Mouse (Mus musculus): ENCODE data around the gene Samd8.
A peak's percentile ranks its signal among the peaks of the same experiment; 100 is the strongest.

Gene Samd8

DNA sequence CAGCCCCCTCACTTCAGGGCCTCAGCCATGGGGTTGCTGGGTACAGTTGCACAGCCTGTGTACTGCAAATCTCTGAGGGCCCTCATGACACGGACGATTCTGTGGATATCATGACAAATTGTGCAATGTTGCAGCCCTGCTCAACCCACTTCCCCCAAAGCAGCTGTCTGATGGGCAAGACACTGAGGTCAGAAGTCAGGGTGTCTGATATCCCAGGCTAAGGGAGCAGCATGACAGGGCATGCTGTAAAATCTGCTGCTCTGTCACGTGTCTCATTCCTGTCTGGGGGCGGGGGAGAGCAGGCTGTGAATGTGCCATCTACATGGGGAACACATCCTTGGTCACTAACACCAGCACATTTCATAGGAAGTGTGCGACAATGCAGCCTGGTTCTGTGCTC, 5.2 kb upstream of the Samd8 start:
- no peak for DNase-seq (ENCODE audit: low read depth, low spot score)

DNA sequence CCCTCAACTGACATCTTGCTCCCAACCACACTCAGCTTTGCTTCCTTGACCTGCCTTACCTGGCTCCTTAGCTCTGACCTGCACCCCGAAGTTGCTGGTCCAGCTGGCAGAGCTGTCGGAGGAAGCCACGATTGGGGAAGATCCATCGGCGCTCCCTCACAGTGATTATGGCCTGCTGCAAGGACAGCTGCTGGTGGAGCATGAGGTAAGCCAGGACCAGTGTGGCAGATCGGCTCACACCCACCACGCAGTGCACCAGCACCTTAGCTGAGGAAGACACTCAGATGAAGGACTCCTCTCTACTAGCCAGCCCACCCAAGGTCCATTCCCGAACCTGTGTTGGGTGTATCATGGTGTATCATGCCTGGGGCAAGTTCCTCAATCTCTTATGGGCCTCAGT, 4.1 kb upstream of the Samd8 start:
- no peak for DNase-seq (ENCODE audit: low read depth, low spot score)

DNA sequence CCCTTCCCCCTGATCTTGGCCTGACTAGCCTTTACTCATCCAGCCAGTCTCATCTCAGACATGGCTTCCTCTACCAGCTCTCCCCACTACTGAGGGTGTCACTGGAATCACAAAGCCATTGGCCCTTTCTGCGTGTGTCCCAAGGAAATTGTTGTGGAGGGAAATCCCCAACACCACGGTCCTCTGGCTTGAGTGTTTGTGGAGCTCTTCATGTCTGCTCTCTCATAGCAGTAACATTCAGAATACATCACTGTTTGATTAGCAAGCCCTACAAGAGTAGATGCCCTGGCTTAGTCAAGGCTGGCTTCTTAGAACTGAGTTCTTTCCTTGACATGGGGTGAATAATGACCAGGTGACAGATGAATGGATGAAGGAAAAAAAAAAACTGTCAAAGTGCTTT, 3.5 kb upstream of the Samd8 start:
- no peak for DNase-seq (ENCODE audit: low read depth, low spot score)

DNA sequence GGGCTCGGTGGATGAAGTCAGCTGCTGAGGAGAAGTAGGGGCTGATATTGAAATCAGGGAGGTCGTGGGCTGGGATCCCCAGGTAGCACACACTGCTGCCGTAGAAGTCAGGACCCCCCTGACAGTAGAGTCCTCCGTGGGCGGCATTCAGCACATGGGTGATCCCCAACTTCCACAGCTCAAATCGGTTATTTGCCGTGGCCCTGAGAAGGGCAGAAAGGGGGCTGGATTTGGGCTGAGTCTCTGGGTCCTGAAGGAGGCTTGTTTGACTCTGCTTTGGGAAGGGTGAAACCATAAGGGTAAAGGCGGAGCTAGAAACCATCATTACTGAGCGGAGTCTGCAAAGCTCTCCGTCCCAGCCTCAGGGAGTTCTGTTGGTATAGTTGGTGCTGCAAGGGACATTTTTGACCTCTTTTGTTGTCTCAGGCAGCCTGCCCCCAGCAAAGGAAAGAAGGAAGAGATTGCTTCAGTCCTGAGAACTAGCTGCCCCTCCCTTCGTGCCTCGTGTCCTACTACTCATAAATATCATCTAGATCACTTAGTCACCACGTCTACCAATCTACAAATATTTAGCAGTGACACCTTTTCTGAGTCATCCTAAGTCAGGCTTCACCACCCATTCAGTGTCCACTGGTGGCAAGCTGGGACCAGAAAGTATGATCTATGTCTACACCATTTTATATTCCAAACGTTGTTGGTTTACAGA, 2.7 kb upstream of the Samd8 start:
- DNase-seq (ENCODE audit: low read depth, low spot score) = no peak

DNA sequence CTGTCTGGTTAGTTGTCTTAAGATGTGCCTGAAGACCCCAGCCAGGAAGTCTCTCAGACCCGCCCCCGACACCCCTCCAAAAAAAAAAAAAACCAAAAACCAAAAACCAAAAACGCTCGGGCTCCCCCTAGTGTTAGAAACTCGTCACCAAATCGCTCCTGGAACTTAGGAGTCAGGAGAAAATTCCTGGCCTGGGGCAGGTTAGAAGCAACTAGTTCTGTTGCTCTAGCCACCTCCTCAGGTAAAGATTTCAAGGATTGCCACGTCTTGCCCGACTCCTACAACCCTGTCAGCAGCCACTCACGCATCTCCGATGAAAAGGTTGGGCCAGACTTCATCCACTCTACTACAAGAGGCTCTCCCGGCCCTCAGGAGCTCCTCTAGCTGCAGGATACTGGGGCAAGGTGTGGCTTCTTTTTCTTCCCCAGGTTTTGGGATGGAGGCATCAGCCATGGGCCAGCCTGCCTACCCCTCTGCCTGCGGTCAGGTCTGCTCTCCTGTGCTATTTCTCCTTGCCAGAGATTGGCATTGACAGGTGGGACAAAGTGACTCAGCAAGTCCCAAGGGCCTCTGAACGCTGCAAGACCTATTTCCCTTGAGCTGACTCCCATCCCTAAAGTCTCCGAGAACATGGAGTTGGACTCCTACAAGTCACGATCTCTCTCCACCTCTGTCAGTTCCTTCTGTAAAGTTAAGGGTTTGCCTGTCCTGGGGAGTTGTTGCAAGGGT, 2.0 kb upstream of the Samd8 start:
- no peak for DNase-seq (ENCODE audit: low read depth, low spot score)

DNA sequence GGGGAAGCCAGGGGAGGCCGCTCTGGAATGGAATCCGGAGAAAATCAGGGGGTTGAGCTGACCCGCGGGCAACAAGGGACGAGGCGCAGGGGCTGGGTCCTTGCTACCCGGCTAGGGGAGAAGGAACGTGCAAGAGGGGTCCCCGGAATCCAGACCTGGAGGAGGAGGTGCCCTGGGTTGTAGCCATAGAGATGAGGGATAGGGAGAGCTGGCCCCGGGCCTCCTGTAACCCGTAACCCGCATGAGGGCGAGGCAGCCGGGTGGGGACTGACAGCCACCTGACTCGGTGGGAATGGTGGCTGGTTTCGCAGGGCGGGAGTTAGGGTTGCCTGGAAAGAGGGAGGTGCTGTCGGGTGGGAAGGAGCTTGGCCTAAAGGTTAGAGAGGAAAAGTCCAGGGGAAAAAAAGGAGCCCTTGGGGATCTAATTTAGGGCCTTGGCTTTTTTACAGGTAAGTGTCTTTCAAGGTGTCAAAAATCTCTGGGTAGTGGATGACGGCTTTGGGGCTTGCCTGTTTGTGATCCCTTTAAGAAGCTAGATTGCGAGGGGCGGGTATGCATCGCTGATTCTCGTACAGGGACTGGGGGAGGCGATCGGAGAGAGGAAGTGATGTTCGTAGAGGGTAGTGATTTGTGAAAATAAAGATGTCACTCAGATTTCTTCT, 681 bp downstream of the Samd8 start, which contains the start of gene Dusp13:
TSS of gene Dusp13 (minus strand) at position 301 of the 662 bp plus-strand sequence.
- DNase-seq (ENCODE audit: low read depth, low spot score) = peak; percentile 56

DNA sequence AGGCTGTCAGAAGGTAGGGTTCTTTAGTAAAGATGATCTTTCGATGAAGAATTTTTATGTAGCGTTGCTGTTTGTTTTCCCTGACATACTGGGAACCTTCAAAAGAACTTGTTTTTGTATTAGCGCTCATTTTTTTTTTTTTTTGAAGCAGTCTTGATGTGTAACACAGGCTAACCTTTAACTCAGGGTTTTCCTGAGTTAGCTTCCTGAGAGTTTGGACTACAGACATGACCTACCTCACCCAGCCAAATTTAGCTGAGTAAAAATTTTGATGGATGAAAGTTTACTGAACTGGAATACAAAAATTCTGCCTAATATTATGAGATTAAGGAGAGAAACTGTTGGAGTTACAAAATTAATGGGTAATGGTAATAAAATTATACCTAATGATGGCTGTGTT, 2.1 kb downstream of the Samd8 start:
- DNase-seq (ENCODE audit: low read depth, low spot score) = no peak

DNA sequence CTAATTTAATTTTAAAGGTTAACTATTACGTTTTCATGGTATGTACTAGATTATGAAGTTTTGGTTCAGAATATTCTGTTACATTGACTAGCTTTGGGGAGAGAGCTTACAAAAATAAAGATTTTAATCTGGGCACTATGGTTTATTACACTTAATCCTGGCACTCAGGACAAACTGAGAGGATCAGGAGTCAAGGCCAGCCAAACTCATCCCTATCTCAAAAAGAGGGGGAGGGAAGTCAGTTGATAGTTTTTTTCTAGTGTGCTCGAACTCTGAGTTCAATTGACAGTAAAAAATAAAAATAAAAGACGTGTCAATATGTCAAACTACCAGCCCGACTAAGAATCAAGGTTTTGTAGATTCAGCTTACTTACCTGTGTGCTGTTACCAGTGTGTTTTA, 3.0 kb downstream of the Samd8 start:
- no peak for DNase-seq (ENCODE audit: low read depth, low spot score)

DNA sequence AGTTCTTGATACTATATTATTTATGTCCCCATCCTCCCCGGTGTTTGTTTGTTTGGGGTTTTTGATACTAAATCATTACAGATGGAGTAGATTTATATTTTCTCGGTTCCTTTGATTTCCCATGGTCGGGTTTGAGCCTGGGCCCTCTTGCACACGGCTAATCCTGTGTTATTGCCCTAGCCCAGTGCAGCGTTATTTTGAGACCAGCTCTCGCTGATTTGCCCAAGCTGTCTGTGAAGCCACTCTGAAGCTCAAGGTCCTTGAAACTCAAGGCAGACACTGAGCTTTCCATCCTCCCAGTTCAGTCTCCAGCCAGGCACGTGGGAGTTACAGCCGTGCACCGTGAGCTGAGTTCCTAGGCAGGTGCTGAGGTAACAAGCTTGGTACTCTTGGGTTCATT, 11.2 kb downstream of the Samd8 start:
- no peak for DNase-seq (ENCODE audit: low read depth, low spot score)

DNA sequence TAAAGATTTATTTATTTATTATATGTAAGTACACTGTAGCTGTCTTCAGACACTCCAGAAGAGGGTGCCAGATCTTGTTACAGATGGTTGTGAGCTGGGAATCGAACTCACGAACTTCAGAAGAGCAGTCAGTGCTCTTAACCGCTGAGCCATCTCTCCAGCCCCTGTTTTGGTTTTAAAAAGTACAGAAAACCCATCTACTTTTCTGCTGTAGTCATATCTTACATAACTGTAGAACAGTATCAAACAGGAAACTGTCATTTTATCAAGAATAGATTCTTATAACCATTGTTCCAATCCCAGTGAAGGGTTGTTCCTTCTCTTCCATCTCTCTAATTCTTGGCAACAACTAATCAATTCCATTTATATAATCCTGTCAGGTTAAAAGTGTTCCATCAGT, 13.4 kb downstream of the Samd8 start:
- no peak for DNase-seq (ENCODE audit: low read depth, low spot score)

DNA sequence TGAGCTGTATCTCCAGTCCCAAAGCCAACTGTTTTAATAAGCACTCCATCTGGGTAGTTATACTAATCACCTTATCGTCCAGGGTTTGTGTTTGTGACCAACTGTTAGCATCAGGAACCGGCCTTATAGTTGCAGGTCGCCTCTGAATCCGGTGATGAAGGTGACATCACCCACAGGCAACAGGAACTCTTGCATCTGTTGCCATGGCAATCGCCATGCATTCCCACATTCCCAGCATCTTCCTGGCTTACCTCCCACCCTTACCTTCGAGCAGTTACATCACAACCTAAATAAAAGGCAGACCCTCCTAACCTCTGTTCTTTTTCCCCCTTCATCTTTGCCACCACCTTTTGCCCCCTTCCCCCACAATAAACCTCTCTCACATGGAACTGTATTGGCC, 14.3 kb downstream of the Samd8 start:
- DNase-seq (ENCODE audit: low read depth, low spot score) = no peak

DNA sequence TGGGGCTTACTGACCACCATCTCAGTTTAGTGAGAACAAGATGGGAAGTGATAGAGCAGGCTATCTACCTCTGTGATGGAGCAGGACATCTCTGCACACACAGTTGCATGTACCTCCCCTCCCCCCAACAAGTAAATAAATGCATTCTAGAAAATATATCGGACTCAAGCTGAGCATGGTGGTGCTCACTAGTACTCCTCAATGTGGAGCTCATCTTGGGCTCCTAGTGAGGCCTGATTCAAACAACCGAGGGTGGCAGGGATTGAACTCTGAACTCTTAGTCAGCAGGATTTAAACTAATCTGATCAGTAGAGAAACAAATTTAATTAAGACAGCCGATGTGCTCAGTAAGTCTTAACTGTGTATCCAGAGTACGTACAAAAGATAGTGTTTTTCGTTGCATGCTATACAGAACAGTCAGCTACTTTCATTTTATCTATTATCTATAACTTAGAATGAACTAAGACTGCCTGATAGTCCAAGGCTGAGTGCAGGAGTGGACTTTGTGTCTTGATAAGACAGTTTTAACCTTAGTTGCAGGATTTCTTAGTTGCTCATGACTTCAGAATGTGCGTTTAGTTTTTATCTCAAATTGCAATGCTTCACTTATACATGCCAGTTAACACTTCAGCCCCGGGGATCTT, 15.5 kb downstream of the Samd8 start:
- DNase-seq (ENCODE audit: low read depth, low spot score) = no peak

DNA sequence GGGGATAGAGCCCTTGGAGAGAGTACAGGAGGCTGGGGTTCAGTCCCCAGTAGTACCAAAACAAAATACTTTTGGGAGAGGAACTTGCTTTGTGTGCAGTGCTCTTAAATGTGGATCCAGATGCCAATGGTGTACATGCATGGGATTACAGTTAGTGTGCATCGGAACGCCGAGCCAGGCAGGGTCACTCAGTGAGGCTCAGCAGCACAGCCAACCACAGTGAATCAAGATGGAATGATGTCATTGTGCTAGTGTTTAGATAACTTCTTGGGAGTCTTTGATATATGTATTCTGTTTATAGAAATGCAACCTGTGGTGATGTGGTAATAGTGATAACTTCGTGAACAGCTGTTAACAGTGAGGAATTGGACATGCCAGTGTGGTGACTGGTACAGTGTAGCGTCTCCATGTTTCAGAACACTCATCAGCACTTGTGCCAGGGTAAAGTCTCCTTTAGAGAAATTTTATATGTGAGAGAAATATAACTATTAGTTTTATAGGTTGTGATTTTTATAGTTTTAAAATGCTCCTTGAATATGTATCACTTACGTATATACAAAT, 16.1 kb downstream of the Samd8 start:
- DNase-seq (ENCODE audit: low read depth, low spot score) = no peak

DNA sequence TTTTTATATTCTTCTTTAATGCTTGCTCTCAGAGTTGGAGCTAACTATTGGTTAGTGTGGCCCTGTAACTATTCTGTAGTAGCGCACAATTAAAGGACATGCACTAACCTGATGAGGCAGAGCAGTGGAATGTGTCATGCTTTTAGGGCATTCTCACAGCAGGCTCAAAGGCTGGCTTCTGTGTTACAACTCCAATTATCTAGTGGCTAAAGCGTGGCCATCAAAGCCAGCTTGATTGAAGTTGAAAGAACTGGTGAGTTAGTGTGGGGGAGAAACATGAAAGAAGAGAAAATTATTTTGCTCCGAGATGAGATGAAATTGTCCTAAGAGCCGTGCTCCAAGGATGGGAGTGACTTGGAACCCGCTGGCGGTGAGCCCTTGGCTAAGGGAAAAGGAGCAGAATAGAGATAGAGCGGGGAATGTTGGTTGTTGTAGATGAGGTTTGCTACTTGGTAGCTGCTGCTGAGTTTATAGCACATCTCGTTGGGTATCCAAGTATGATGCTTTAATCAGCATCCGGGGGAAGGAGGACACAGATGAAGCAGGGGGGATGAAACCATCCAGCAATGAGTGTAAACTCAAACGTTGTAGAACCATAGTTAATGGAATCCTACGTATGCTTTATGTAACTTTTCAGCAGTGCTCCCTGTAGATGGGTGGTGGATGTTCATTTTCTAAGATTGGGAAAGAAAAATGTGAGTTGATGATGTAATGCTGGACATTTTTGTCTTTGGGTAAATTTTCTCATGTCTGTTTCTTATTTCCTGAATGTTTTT, 22.4 kb downstream of the Samd8 start:
- DNase-seq (ENCODE audit: low read depth, low spot score) = no peak

DNA sequence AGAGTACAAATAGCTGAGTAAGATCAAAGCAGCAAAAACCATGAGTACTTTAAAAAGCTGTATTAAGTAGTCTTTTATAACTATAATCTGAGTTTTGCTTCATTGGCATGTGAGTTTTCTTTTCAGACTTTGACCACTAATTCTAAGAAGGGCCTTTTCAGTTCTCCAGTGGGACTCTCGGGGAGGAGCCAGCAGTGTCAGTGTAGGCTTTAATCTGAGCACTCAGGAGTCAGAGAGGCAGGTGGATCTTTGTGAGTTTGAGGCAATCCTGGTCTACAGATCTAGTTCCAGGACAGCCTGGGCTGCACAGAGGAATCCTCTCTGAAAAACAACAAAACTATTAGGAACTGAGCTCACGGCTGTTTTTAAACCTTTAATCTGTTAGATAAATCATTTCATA, 23.6 kb downstream of the Samd8 start:
- no peak for DNase-seq (ENCODE audit: low read depth, low spot score)

DNA sequence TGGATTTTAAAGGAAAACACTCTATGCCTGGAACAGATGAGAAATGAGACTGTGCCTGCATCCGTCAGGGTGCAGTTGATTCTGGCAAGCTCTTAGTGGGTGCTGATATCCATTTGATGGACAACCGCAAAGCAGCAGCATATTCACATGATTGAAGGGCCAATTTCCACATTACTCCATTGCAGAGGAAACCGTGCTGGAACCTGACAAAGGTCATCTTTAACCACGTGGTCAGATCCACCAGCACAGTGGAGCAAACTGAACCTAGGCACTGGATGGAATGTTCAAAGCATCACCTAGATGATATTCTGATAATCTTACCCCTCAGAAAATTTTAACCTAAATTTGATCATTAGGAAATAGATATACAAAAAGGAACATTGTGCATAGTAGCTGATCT, 25.9 kb downstream of the Samd8 start:
- DNase-seq (ENCODE audit: low read depth, low spot score) = no peak

DNA sequence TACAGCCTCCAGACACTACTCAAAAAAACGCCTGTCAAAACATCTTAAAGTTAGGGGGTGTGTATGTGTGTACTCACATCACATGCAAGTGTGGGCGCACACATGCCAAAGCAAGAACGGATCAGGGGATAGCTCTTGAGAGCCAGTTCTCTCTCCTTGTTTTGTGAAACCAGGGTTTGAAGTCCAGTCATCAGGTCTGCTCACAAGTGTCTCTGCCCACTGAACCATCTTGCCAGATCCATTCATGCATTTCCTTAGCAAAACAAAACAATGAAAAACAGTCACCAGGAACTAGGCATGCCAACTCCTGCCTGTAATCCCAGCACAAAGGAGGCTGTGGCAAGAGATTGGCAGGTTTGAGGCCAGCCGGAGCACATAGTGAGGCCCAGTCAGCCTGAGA, 36.2 kb downstream of the Samd8 start:
- DNase-seq (ENCODE audit: low read depth, low spot score) = no peak

DNA sequence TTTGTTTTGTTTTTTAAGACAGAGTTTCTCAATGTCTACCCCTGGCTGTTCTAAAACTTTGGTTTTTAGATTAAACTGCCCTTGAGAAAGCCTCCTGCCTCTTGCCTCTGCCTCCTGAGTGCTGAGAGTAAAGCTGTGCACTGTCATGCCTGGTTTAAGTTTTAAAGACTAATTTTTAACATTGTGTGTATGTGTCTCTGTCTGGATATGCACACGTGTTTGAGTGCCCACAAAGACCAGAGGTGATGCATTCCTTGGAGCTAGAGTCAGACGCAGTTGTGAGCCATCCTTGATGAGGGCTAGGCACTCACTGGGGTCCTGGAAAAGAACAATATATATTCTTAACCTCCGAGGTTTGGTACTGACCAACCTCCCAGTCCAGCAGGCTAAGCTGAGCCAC, 37.0 kb downstream of the Samd8 start:
- no peak for DNase-seq (ENCODE audit: low read depth, low spot score)

DNA sequence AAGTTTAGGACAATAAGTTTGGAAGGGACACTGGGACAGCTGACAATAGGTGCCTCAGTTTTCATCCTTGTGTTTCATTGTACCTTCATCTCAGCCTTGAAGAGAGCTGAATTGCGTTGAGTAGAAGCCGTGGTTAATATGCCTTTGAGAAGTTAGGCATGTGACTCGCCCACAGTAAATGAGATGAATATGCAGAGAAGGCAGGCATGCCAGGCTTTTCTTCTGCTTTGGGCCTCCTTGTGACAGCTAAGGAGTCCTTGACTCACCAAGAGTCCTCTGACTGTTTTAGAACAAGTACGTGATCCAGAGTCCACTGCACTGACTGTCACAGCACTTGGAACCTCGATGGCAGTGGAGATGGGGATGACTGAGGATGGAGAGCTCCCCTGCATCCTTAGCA, 37.8 kb downstream of the Samd8 start:
- no peak for DNase-seq (ENCODE audit: low read depth, low spot score)

DNA sequence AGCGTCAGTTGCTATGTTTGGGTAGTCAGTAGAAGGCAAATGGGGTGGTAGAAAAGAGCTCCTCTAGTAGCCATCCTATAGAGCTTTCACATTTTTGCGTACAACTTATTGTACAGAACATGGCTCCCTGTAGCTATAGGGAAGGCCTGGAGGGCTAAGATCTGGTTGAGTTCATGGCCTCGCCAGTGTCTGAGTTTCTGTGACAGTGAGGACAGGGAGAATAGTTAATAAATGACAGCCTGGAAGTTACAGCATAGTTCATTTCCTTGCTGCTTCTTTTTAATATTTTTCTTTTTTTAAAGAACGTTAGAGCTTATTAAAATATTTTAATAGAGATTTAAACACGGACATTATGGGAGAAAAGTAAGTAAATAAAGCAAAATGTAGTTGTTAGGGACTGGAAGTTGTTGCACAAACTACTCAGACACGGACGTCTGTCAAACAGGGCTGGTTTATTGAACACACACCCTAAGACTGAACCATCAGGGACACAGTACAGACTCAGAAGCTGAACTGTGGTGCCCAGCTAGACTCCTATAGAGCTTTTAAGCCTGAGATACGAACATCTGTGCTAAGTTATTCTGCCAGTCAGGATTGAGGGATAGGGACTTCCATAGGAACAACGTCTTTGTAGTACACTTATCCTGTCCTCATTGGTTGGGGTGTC, 40.4 kb downstream of the Samd8 start:
- no peak for DNase-seq (ENCODE audit: low read depth, low spot score)

DNA sequence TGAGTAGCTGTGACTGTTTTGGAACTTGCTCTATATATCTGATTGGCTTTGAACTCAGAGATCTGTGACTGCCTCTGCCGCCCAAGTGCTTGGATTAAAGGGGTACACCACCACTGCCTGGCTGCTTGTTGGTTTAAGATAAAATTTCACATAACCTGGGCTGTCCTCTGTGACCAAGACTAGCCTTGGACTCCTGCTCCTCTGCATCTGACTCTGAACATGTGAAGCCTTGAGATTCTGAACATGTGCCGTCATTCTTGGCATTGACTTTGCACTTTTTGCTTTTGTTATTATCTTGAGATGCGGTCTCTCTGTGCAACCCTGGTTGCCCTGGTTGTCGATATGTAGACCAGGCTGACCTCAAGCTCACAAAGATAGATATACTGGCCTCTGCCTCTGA, 41.4 kb downstream of the Samd8 start:
- no peak for DNase-seq (ENCODE audit: low read depth, low spot score)

Measured in brain, embryonic 18.5 days (tissue).